Mouse (Mus musculus): ENCODE measurements around the gene Strip1. TPM values are rescaled to one million over a fixed set of nuclear protein-coding genes. Genes with fewer than 3 reads are reported as not detected.

The Strip1 gene
- 179 and 196 TPM in 2 replicates for polyA plus RNA-seq (2012; rRNA removed)

DNA sequence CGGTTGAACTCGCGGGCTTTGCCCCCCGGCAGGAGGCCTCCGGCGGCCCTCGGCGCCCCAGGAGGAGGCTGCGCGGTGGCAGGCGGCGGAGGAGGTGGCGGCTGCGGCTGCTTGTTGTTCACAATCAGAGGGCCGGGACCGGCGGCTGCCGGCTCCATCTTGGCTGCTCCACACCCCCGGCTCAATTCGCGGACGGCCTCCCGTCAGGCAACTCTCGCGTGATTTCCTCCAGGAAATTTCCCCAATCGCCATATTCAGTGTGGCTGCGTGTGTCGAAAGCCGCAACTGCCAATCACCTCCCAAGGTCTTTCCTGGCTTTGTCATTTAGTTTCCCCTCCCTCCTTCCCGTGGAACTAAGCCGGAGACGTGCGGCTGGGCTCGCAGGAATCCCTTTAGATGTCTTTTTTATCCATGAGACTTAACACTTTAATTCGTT lies at the start of gene Strip1:
Gene Strip1, minus strand, starts transcription at position 172 of the 436 bp plus-strand sequence.

DNA sequence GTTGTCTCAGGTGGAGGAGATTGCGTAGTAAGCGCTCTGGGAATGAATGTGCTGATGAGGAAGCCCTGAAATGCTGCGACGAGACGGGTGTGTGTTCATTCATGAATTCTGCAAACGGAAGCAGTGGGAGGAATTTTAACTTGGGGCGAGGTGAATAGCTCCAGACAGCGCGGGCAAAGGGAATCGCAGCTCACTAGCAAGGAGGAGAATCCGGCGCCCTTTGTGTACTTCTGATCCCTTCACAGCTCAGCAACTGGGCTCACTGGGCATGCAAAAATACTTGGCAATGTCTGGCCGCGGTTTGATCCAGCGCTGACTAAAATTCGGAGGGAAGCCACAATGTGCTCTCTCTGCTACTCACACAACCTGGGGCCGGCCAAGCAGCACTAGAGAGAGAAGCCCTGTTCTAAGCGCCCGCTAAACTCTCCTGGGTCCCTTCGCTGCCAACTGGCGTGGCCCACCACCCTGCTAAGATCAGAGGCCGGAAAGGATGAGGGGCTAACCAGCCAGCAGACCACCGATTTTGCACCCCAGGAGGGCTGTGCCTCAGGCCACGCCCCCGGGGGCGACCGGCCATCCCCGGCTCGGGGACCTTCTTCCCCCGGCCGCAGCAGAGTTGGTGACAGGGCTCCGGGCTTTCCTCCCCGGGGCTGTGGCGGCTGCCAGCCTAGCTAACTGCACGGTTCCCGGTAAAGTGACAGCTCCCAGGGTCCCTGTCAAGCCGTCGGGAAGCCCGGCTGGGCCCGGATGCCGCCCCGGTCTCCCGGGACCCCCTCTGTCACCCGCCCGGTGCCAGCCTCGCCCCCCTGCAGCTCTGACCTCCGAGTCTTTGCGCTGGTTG lies 592 bp downstream of the Strip1 start, which contains the start of gene Gm10961:
Gene Gm10961, plus strand, starts transcription at position 641 of the 841 bp plus-strand sequence.

DNA sequence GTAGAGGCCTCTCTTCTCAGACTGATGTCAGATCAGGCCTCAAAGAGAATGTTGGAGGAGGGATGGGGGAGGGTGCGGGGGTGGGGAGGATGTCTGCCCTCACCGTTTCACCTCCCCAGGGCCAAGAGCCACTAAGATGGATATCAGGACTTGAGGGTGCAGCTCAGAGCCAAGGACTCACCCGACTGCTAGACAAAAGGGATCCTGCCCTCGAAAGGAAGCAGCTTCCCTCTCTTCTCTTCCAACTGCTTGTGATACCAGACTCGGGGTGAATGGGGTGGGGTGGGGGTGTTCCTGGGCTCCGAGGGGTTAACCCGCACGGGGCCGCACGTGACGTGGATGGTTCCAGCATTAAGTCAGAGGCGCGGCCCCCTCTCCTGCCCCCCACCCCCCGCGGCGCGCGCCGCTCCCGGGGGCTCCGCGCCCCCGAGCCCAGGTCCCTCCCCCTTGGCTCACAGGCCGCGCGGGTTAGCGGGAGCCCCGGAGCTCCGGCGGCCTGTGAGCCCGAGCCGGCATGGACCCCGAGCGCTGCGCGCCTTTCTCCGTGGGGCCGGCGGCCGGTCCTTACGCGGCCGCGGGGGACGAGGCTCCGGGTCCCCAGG lies 36.7 kb downstream of the Strip1 start, which contains the start of gene Alx3:
Gene Alx3, plus strand, starts transcription at position 370 of the 602 bp plus-strand sequence.

Other genes starting within 250 kb of the Strip1 start
- 6.9 and 9.5 TPM in 2 replicates for gene Kcnc4, start 172.1 kb downstream of the Strip1 start, polyA plus RNA-seq (2012; rRNA removed)
- 28.2 and 31.8 TPM in 2 replicates for gene Slc6a17, start 113.7 kb downstream of the Strip1 start, polyA plus RNA-seq (2012; rRNA removed)
- 0.10 TPM in 2 replicates for gene Ubl4b, start 76.6 kb downstream of the Strip1 start, polyA plus RNA-seq (2012; rRNA removed)
- gene Alx3, start 36.7 kb downstream of the Strip1 start, polyA plus RNA-seq (2012; rRNA removed), result 1.6 and 1.9 TPM in 2 replicates
- not detected in 2 replicates for gene Gm10961, start 372 bp downstream of the Strip1 start, polyA plus RNA-seq (2012; rRNA removed)
- 177 and 191 TPM in 2 replicates for gene Ahcyl1, start 64.9 kb upstream of the Strip1 start, polyA plus RNA-seq (2012; rRNA removed)
- gene Csf1, start 128.8 kb upstream of the Strip1 start, polyA plus RNA-seq (2012; rRNA removed), result 8.8 and 12.0 TPM in 2 replicates
- 0.02 and 0.04 TPM in 2 replicates for gene Eps8l3, start 245.5 kb upstream of the Strip1 start, polyA plus RNA-seq (2012; rRNA removed)